Mouse (Mus musculus) lung, embryonic 15.5 days (tissue): ENCODE measurements at regions not wholly inside any gene's neighbourhood (a gene's known extent, or its start where the extent isn't known, plus 50 kb on each side); places are given as distances from the start of the nearest gene placed in this dataset.

Experiments
- ATAC-seq: fragments of 200-750 bp; cut with Nextera tagmentation; 2 replicates; pipeline ENCODE4 v1.8.0; 2017; ENCODE audit warnings: moderate number of reproducible peaks, borderline replicate concordance; ENCODE audit not compliant: low FRiP score, low TSS enrichment; ENCODE audit errors: extremely low read depth
- H3K27ac ChIP-seq: fragments of 300-500 bp; sonication (generic); 2 replicates; pipeline ENCODE4 v1.5.1; 2015; ENCODE audit warnings: moderate library complexity, mild to moderate bottlenecking, inconsistent platforms
- H3K27me3 ChIP-seq: fragments of 300-500 bp; sonication (generic); 2 replicates; pipeline ENCODE4 v1.6.1; 2015; ENCODE audit warnings: inconsistent platforms
- H3K36me3 ChIP-seq: fragments of 300-500 bp; sonication (generic); 2 replicates; pipeline ENCODE4 v1.6.1; 2015; ENCODE audit warnings: inconsistent platforms
- H3K4me1 ChIP-seq: fragments of 300-500 bp; sonication (generic); 2 replicates; pipeline ENCODE4 v1.6.1; 2015; ENCODE audit warnings: inconsistent platforms
- H3K4me2 ChIP-seq: fragments of 300-500 bp; sonication (generic); 2 replicates; pipeline ENCODE4 v1.6.1; 2015; ENCODE audit warnings: inconsistent platforms, mild to moderate bottlenecking, moderate library complexity
- H3K4me3 ChIP-seq: fragments of 300-500 bp; sonication (generic); 2 replicates; pipeline ENCODE4 v1.5.1; 2015; ENCODE audit warnings: mild to moderate bottlenecking, inconsistent platforms
- H3K9ac ChIP-seq: fragments of 300-500 bp; sonication (generic); 2 replicates; pipeline ENCODE4 v1.6.1; 2015; ENCODE audit warnings: inconsistent platforms
- H3K9me3 ChIP-seq: fragments of 300-500 bp; sonication (generic); 2 replicates; pipeline ENCODE4 v1.6.1; 2016; ENCODE audit warnings: inconsistent platforms
- WGBS: fragments of 180-500 bp; shearing (Covaris S2); methylation state at CpG from one replicate; pipeline ENCODE4 v1.1.7; 2015; 5-methylcytosine and 5-hydroxymethylcytosine counted together

DNA sequence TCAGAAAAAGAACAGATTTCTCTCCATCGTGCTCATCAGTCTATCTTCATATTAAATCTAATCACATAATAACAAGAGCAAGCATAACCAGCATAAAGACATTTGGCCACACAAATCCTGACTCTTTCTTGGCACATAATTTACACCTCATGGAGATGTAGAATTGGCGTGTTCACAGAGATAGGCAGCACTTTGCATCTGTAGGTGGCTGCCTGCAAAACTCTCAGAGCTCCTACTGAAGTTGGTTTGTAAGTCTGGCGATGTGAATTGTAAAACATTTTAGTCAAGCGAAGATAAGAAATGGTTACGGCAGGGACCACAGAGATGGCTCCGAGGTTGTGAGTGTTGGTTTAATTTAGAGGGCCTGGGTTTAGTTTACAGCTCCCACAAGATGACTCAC is 419.0 kb downstream of the Adamts20 start:
- Histone ChIP-seq H3K27me3 (no peaks in the 10 kb centered on the region), H3K9me3 (no peaks in the 10 kb centered on the region), H3K9ac (no peak overlapping the region), H3K4me2 (no peak overlapping the region), H3K27ac (no peak overlapping the region), H3K4me3 (no peak overlapping the region), H3K36me3 (no peaks in the 10 kb centered on the region), H3K4me1 (peaks cover 17% of the 10 kb centered on the region)
- no peak for ATAC-seq
- 48% methylated on average over 6 of the region's 6 CpGs for WGBS

- H3K4me2 ChIP-seq = peak overlapping the region; percentile 50
- WGBS = 25% methylated on average over 18 of the region's 18 CpGs
- no peaks in the 10 kb centered on the region for H3K9me3 ChIP-seq
- H3K27me3 ChIP-seq = no peaks in the 10 kb centered on the region
- H3K27ac ChIP-seq = no peak overlapping the region
- H3K9ac ChIP-seq = no peak overlapping the region
- ATAC-seq = 0 out of 2 replicates have a peak, but pooled peaks have one; percentile 53
- H3K4me1 ChIP-seq = peaks cover 13% of the 10 kb centered on the region
- H3K4me3 ChIP-seq = peak overlapping the region; percentile 16
- no peaks in the 10 kb centered on the region for H3K36me3 ChIP-seq
These were observed 420.0 kb downstream of the Adamts20 start for GRCm38 (mm10) chr15:94045131-94045756.

DNA sequence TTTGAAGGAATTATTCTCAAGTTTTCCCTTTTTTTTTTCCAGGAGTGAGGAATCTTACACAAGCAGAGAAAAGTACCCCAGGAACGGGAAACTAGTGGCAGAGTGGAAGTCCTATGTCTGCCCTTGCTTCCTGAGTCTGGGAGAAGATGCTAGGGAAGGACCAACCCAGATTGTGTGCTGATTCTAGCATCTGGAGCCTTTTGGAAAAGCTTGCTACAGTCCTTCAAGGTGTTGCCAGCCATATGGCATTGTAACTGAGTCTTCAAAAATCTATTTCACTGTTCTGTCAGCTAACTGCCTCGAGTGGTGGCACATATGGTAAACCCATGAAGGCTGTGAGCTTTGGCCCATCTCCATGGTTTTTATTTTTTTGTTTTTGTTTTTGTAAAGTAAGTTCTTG is 432.3 kb downstream of the Adamts20 start:
- Histone ChIP-seq H3K9me3 (no peaks in the 10 kb centered on the region), H3K36me3 (no peaks in the 10 kb centered on the region), H3K4me2 (no peak overlapping the region), H3K27ac (no peak overlapping the region), H3K4me1 (no peaks in the 10 kb centered on the region), H3K4me3 (no peak overlapping the region), H3K9ac (no peak overlapping the region), H3K27me3 (no peaks in the 10 kb centered on the region)
- 69% methylated on average over 2 of the region's 2 CpGs for WGBS
- no peak for ATAC-seq

- WGBS = 33% methylated on average over 16 of the region's 16 CpGs
- no peak for ATAC-seq
- no peak overlapping the region for H3K9ac ChIP-seq
- no peaks in the 10 kb centered on the region for H3K27me3 ChIP-seq
- H3K9me3 ChIP-seq = no peaks in the 10 kb centered on the region
- H3K36me3 ChIP-seq = no peaks in the 10 kb centered on the region
- H3K27ac ChIP-seq = peak overlapping the region; percentile 81
- no peak overlapping the region for H3K4me3 ChIP-seq
- H3K4me2 ChIP-seq = no peak overlapping the region
- H3K4me1 ChIP-seq = peaks cover 37% of the 10 kb centered on the region
These were observed 430.5 kb upstream of the Prickle1 start for GRCm38 (mm10) chr15:94025996-94026696.

DNA sequence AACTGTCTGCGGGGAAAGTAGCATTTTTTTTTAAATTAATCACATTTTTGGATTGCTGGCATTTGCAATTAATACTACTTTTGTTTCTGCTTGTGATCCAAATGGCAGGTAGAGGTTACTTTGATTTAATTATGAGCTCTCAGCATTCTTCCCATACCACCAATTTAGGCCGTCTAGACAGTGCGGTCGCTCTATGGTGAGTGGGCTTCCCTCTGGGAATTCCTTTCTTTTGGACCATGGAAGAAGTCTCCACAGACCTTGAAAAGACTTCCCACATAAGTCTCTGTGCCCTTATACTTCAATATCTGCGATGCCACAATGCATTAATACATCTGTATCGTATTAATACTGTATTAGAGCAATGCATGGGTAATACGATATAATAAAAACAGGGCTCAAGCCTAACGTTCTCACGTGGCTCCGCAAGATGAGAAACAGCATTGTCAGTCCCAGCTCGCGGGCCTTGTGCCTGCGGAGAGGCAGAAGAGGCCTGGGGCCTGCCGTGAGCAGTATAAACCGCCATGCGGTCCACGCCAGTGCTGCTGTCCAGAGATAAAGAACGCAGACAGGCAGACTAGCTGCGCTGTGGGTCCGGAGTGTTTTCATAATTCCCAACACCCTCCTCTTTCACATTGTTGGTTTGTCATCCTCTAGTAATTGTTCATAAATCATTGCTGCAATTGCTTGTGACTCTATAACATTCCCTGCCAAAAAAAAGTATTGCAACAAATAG is 429.7 kb upstream of the Prickle1 start:
- peaks cover 37% of the 10 kb centered on the region for H3K4me1 ChIP-seq
- H3K27ac ChIP-seq = peak overlapping the region; percentile 75
- H3K27me3 ChIP-seq = no peaks in the 10 kb centered on the region
- no peak overlapping the region for H3K4me2 ChIP-seq
- H3K9ac ChIP-seq = no peak overlapping the region
- ATAC-seq = peak; percentile 85
- 44% methylated on average over 20 of the region's 20 CpGs for WGBS
- no peaks in the 10 kb centered on the region for H3K9me3 ChIP-seq
- no peaks in the 10 kb centered on the region for H3K36me3 ChIP-seq
- H3K4me3 ChIP-seq = no peak overlapping the region

GRCm38 (mm10) chr15:94024806-94025205 is 429.1 kb upstream of the Prickle1 start:
- WGBS = 22% methylated on average over 3 of the region's 3 CpGs
- H3K9ac ChIP-seq = no peak overlapping the region
- H3K27ac ChIP-seq = peak overlapping the region; percentile 60; the same call in 1 of the 2 replicates

GRCm38 (mm10) chr15:94024126-94024730 is 428.5 kb upstream of the Prickle1 start:
- Histone ChIP-seq H3K27ac (peak overlapping the region; percentile 60), H3K9me3 (no peaks in the 10 kb centered on the region), H3K4me1 (peaks cover 37% of the 10 kb centered on the region), H3K9ac (no peak overlapping the region), H3K36me3 (no peaks in the 10 kb centered on the region), H3K4me3 (no peak overlapping the region), H3K4me2 (no peak overlapping the region), H3K27me3 (no peaks in the 10 kb centered on the region)
- 56% methylated on average over 4 of the region's 4 CpGs for WGBS
- ATAC-seq = no peak; the same call in 1 of the 2 replicates

More at GRCm38 (mm10) chr15:94024806-94025205, 429.1 kb upstream of the Prickle1 start:
- Histone ChIP-seq H3K4me2 (no peak overlapping the region), H3K9me3 (no peaks in the 10 kb centered on the region), H3K4me3 (no peak overlapping the region), H3K27me3 (no peaks in the 10 kb centered on the region), H3K4me1 (peaks cover 37% of the 10 kb centered on the region), H3K36me3 (no peaks in the 10 kb centered on the region)
- ATAC-seq = no peak

DNA sequence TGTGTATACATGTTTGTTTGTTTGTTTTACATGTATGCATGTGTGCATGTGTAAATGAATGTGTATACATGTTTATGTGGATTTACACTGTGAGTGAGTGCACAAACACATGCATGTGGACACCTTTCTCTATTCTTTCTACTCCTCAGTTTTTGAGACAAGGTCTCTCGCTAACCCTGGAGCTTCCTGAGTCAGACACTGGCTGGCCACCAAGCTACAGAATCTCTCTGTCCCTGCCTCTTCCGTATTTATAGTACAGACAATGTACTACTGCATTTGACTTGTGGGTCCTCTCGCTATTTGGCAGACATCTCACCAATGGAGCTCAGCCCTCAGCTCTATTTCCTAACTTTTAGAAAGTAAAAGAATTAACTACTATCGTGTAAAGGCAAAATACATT is 427.8 kb upstream of the Prickle1 start:
- Histone ChIP-seq H3K9ac (no peak overlapping the region), H3K4me3 (no peak overlapping the region), H3K36me3 (no peaks in the 10 kb centered on the region), H3K27me3 (no peaks in the 10 kb centered on the region), H3K27ac (peak overlapping the region; percentile 60; the same call in 1 of the 2 replicates), H3K9me3 (no peaks in the 10 kb centered on the region), H3K4me1 (peaks cover 37% of the 10 kb centered on the region), H3K4me2 (no peak overlapping the region)
- WGBS = 62% methylated on average over 4 of the region's 4 CpGs
- no peak for ATAC-seq

GRCm38 (mm10) chr15:94017814-94018213 is 422.1 kb upstream of the Prickle1 start:
- no peak overlapping the region for H3K27ac ChIP-seq
- no peaks in the 10 kb centered on the region for H3K36me3 ChIP-seq
- no peak overlapping the region for H3K4me2 ChIP-seq
- no peaks in the 10 kb centered on the region for H3K4me1 ChIP-seq
- H3K4me3 ChIP-seq = no peak overlapping the region
- WGBS = 73% methylated on average over 9 of the region's 9 CpGs
- H3K27me3 ChIP-seq = no peaks in the 10 kb centered on the region
- no peak for ATAC-seq
- H3K9me3 ChIP-seq = no peaks in the 10 kb centered on the region
- H3K9ac ChIP-seq = no peak overlapping the region

- Histone ChIP-seq H3K27me3 (no peaks in the 10 kb centered on the region), H3K27ac (no peak overlapping the region), H3K4me1 (peaks cover 12% of the 10 kb centered on the region), H3K4me2 (no peak overlapping the region), H3K9ac (no peak overlapping the region), H3K9me3 (no peaks in the 10 kb centered on the region), H3K36me3 (no peaks in the 10 kb centered on the region), H3K4me3 (no peak overlapping the region)
- no peak for ATAC-seq
- WGBS = 59% methylated on average over 4 of the region's 4 CpGs
These were observed 415.8 kb upstream of the Prickle1 start for GRCm38 (mm10) chr15:94011499-94011898.

GRCm38 (mm10) chr15:94006082-94006481 is 410.4 kb upstream of the Prickle1 start:
- ATAC-seq = no peak
- 56% methylated on average over 5 of the region's 5 CpGs for WGBS
- H3K4me3 ChIP-seq = no peak overlapping the region
- no peak overlapping the region for H3K27ac ChIP-seq
- H3K27me3 ChIP-seq = no peaks in the 10 kb centered on the region
- H3K36me3 ChIP-seq = no peaks in the 10 kb centered on the region
- no peak overlapping the region for H3K4me2 ChIP-seq
- H3K4me1 ChIP-seq = peaks cover 9% of the 10 kb centered on the region
- no peaks in the 10 kb centered on the region for H3K9me3 ChIP-seq
- no peak overlapping the region for H3K9ac ChIP-seq
